Mouse (Mus musculus): Measurements from ENCODE around the gene Zfyve16. TPM values are rescaled to one million over a fixed set of nuclear protein-coding genes. Genes with fewer than 3 reads are reported as not detected.

The Zfyve16 gene
- total RNA-seq (2021), result 10 to 100 TPM; 14.6 to 18.8 TPM

GRCm38 (mm10) chr13:92530721-92531211, at the start of gene Zfyve16:
Gene Zfyve16, minus strand, starts transcription at chr13:92530868.
- DNase-seq (ENCODE audit: low spot score in 2 of 2), result peak; percentile 97 to 99
- intact Hi-C loops (cut with DNase I), result no loop called here

DNA sequence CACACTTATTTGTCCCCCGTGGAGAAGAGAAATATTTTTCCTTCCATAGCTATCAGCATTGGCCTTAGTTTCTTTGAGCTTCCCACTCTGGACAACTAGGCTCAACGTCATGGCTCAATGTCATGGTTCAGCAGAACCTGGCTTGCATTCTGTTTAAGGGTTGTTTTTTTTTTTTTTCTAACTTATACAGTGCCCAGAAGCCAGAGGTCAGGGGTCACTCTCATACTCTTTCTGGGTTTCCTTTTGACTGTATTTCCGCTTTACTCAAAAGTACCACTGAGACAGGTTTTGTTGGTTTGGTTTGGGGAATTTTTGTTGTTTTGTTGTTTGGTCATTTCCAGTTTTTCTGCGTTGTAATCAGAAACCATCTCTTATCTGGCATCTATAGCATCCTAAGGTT, 47.5 kb upstream of the Zfyve16 start:
- DNase-seq (ENCODE audit: low spot score in 2 of 2), result no peak
- intact Hi-C loops (cut with DNase I), result no loop called here

DNA sequence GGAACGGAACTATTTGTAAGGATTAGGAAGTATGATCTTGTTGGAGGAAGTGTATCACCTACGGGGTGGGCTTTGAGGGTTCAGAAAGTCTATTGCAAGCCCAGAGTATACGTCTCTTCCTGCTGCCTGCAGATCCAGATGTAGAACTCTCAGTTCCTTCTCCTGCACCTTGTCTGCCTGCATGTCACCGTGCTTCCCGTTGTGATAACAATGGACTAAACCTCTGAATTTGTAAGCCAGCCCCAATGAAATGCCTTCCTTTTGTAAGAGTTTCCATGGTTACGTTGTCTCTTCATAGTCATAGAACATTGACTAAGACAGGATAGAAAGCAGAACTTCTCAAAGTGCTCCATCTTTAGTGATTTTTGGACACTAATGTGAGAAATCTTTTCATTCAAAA, 46.0 kb upstream of the Zfyve16 start:
- intact Hi-C loops (cut with DNase I), result no loop called here
- DNase-seq (ENCODE audit: low spot score in 2 of 2), result no peak

DNA sequence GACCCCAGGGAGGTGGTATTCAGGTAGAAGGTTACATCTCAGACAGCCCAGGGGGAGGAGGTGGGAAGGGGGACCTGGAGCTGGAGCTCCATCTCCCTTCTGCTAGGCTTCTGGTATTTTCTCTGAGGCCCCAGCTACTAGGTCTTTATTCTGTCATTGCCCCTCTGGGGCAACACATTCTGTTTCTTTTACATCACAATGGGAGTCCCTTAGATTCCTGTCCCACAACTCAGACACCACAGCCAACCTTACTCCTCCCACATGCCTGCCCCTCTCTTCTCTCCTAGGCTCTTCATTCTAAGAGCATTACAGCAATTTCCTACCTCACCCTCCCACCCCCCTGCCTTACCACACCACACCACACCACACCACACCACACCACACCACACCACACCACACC, 45.4 kb upstream of the Zfyve16 start, which contains the start of gene Spz1:
TSS of gene Spz1 (minus strand) at position 101 of the 400 bp plus-strand sequence.
- intact Hi-C loops (cut with DNase I), result no loop called here

DNA sequence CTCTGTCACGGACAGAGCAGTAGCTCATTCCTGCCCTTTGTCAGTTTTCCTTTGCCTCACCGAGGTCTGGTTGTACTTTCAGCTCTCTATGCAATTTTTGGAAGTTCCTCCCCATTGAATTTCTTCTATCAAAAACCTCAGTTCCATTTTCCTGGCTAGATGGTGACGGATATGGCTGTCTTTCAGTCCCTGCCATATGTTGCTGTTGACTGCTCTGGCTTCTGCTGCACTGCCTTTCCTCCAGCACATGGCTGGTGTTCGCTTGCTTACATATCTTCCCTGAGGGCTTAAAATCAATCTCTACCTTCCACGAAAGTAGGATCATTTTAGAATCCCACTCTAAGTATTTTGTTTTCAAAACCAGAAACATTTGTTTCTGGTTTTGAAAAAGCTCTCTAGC, 28.8 kb upstream of the Zfyve16 start:
- intact Hi-C loops (cut with DNase I), result no loop called here
- no peak for DNase-seq (ENCODE audit: low spot score in 2 of 2)

More for the DNA sequence above, 45.4 kb upstream of the Zfyve16 start, which contains the start of gene Spz1:
- DNase-seq (ENCODE audit: low spot score in 2 of 2), result no peak

DNA sequence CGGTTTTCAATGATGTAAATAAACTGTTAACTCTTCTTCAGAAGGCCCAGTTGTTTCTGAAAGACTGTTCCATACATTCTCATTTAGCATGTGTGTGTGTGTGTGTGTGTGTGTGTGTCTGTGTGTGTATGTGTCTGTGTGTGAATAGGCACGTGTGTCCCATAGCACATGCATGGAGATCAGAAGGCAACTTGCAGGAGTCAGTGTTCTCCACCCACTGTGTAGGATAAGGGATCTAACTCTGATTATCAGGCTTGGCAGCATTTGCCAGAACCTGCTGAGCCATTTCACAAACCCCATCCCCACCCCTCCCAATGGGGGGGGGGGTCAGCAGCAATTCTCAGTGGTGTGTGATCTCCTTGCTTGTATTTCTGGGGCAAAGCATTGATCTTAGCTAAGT, 26.6 kb upstream of the Zfyve16 start:
- DNase-seq (ENCODE audit: low spot score in 2 of 2), result no peak
- intact Hi-C loops (cut with DNase I), result no loop called here

- DNase-seq (ENCODE audit: low spot score in 2 of 2), result no peak
- intact Hi-C loops (cut with DNase I), result no loop called here
Measured at GRCm38 (mm10) chr13:92556458-92557126, 25.9 kb upstream of the Zfyve16 start.

DNA sequence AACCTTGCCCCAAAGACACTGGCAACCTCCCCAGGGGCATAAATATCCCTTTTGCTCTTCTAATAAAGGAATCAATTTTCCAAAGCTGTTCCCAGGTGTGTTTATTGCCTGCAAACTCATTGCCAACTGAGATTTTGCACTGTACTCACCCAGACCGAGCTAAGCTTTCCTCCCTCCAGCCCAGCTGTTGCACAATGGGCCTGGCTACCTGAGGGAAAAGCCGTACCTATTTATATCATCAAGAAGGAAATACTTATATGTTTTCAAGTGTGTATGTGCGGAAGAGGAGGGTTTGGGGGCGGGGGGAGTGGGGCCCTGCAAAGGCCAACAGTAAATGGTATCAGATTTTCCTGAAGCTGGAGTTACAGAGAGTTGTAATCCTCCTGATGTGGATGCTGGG, 16.4 kb upstream of the Zfyve16 start:
- intact Hi-C loops (cut with DNase I), result no loop called here
- DNase-seq (ENCODE audit: low spot score in 2 of 2), result no peak

DNA sequence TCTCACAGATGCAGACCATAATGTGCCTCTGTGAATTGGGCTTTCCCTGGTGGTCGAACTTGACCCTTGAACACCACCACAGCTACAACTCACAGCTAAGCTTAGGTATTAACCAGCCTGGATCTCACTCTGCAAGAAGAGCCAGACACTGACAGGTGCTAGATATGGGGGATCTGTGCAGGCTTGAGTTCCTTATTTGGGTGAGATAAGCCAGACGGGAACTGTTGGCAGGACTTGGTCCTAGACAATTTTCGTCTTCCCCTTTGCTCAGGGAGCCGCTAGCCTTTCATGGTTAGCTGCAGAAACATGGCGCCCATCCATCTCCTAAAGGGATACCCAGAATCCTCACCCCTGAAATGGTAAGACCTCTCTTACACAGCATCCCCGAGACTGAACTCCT, 10.3 kb upstream of the Zfyve16 start:
- no peak for DNase-seq (ENCODE audit: low spot score in 2 of 2)
- intact Hi-C loops (cut with DNase I), result no loop called here

GRCm38 (mm10) chr13:92539126-92539525, 8.5 kb upstream of the Zfyve16 start:
- intact Hi-C loops (cut with DNase I), result no loop called here
- no peak for DNase-seq (ENCODE audit: low spot score in 2 of 2)

GRCm38 (mm10) chr13:92533801-92534200, 3.1 kb upstream of the Zfyve16 start:
- intact Hi-C loops (cut with DNase I), result no loop called here
- DNase-seq (ENCODE audit: low spot score in 2 of 2), result no peak

- intact Hi-C loops (cut with DNase I), result no loop called here
- no peak for DNase-seq (ENCODE audit: low spot score in 2 of 2)
Measured at GRCm38 (mm10) chr13:92532216-92532615, 1.5 kb upstream of the Zfyve16 start.

DNA sequence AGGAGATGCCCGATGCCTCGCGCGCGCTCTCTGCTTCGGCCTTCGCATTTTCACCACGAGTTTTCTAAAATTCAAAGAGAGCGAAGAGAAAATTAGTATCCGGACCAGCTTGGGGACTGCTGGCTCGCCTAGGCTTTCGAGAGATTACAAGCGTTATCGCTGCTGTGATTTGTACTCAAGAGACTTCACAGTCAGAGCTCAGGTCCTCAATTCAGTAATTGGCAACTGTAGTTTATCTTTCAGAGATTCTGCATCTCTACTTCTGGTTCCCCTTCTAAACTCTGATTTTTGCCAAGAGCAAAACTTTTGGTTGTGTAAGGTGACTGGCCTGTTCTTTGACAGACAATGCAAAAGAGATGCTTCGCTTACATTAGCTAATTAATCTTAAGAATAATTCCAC, 569 bp upstream of the Zfyve16 start:
- intact Hi-C loops (cut with DNase I), result no loop called here
- no peak for DNase-seq (ENCODE audit: low spot score in 2 of 2)

DNA sequence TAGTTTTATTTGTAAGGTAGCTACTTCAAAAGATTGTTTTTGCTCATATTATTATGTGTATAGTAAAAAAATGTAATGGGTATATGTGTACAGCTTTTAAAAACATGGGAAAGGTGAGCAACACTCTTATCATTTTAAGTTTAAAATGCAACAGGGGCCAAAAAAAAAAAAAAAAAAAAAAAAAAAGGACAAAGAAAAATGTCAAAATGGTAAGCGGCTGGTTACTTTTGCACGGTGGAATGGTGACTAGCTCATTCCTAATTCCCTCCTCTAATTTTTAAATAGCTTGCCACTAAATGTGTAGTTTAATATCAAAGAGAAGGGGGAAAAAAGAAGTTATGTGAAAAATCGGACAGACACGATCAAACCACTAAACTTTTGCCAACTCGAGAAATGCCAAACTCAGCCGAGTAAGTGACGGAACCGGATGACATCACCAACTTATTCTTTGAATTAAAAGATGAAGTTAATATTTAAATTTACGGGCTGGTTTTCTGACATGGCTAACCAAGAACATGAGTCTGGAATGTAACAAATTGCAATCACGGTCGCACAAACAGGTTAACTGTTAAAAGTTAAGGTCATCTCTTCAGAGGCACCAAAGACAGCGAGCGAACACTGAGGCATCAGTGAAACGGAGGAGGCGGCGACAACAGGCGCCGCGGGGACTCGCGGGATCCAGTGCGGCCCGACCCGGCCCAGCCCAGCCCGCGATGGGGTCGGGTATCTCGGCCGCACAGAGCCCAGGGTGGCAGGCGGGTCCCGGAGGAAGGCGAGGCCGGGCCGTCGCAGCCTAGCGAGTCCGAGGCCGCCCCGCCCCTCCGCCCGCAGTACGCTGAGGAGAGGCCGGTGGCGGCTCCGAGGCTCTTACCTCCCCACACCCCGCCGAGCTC, 594 bp downstream of the Zfyve16 start:
- intact Hi-C loops (cut with DNase I), result no loop called here
- no peak for DNase-seq (ENCODE audit: low spot score in 2 of 2)

- intact Hi-C loops (cut with DNase I), result no loop called here
- no peak for DNase-seq (ENCODE audit: low spot score in 2 of 2)
Measured at GRCm38 (mm10) chr13:92523178-92523813, 7.4 kb downstream of the Zfyve16 start.

GRCm38 (mm10) chr13:92504871-92505270, 25.8 kb downstream of the Zfyve16 start:
- DNase-seq (ENCODE audit: low spot score in 2 of 2), result no peak
- intact Hi-C loops (cut with DNase I), result no loop called here

GRCm38 (mm10) chr13:92491923-92492322, 38.7 kb downstream of the Zfyve16 start:
- no peak for DNase-seq (ENCODE audit: low spot score in 2 of 2)
- intact Hi-C loops (cut with DNase I), result no loop called here

DNA sequence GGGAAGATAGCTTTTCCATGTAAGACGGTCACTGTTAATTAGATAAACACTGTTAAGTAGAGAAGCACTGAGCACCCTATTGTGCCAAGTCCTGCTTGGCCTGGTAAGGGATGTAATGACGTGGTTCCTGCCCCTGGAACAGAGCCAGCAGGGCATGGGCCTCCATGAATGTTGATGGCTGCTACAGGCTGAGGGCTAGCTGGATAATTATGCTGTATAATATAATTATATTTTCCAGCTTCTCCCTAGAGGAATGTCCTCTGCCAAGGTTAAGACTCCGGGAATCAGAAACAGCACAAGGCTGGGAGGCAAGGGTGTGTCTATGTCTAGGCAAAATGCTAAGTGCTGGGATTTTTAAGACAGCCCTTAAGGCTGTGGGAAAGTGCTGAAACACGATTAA, 39.9 kb downstream of the Zfyve16 start:
- DNase-seq (ENCODE audit: low spot score in 2 of 2), result no peak
- intact Hi-C loops (cut with DNase I), result no loop called here

GRCm38 (mm10) chr13:92483852-92484463, 46.7 kb downstream of the Zfyve16 start, which contains the start of gene Fam151b:
Gene Fam151b, minus strand, starts transcription at chr13:92484015.
- DNase-seq (ENCODE audit: low spot score in 2 of 2), result peak; percentile 90 to 91
- intact Hi-C loops (cut with DNase I), result loop anchor here (5.0 kb wide), 1 partner anchor 127 kb away; the partner anchor contains the start of gene Msh3

DNA sequence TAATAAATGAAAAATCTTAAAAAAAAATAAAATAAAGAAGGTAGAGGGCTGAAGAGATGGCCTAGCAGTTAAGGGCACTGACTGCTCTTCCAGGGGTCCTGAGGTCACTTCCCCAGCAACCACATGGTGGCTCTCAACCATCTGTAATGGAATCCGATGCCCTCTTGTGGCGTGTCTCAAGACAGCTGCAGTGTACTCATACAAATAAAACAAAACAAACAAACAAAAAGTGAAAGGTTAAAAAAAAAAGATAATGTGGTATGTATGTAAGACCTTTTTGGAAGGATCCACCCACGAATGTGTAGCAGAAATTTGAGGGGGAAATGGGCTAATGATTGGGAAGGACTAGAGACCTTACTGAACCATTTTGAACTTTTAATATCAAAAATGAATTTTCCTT, 47.3 kb downstream of the Zfyve16 start:
- peak in 1 of 2 experiments; percentile 21 for DNase-seq (ENCODE audit: low spot score in 2 of 2)
- intact Hi-C loops (cut with DNase I), result loop anchor here (5.0 kb wide), 1 partner anchor 126 kb away; the partner anchor contains the start of gene Msh3
